Mouse (Mus musculus) lung, postnatal 0 days (tissue): ENCODE measurements around the gene F2rl1. TPM values are rescaled to one million over a fixed set of nuclear protein-coding genes. Genes with fewer than 3 reads are reported as not detected.

Experiments
- ATAC-seq: fragments of 200-750 bp; cut with Nextera tagmentation; 2 replicates; pipeline ENCODE4 v1.8.0; 2017; ENCODE audit warnings: moderate library complexity
- DNase-seq: peaks from one replicate; pipeline ENCODE4 v3.0.0-alpha.2; 2016; ENCODE audit warnings: low spot score
- H3K27ac ChIP-seq: fragments of 300-500 bp; sonication (generic); 2 replicates; pipeline ENCODE4 v1.5.1; 2014; ENCODE audit warnings: antibody characterized with exemption, mild to moderate bottlenecking, low read length, mixed read lengths
- H3K27me3 ChIP-seq: fragments of 300-500 bp; sonication (generic); replicated peaks from 2 replicates; pipeline ENCODE4 v1.6.1; 2014; ENCODE audit warnings: low read length, mixed read lengths; ENCODE audit not compliant: insufficient read depth
- H3K36me3 ChIP-seq: fragments of 300-500 bp; sonication (generic); 2 replicates; pipeline ENCODE4 v1.6.1; 2014; ENCODE audit warnings: low read length, mixed read lengths; ENCODE audit not compliant: insufficient read depth
- H3K4me1 ChIP-seq: fragments of 300-500 bp; sonication (generic); 2 replicates; pipeline ENCODE4 v1.6.1; 2014; ENCODE audit warnings: antibody characterized with exemption, low read depth, low read length, mixed read lengths; ENCODE audit not compliant: insufficient read depth
- H3K4me2 ChIP-seq: fragments of 300-500 bp; sonication (generic); replicated peaks from 2 replicates; pipeline ENCODE4 v1.6.1; 2014; ENCODE audit warnings: low read depth, mild to moderate bottlenecking, low read length, moderate library complexity, mixed read lengths
- H3K4me3 ChIP-seq: fragments of 300-500 bp; sonication (generic); 2 replicates; pipeline ENCODE4 v1.5.1; 2014; ENCODE audit warnings: low read depth, low read length
- H3K9ac ChIP-seq: fragments of 300-500 bp; sonication (generic); replicated peaks from 2 replicates; pipeline ENCODE4 v1.6.1; 2014; ENCODE audit warnings: low read depth, mild to moderate bottlenecking
- H3K9me3 ChIP-seq: fragments of 300-500 bp; sonication (generic); 2 replicates; pipeline ENCODE4 v1.6.1; 2016; ENCODE audit warnings: low read length, mixed read lengths
- CTCF ChIP-seq: IDR thresholded peaks from 2 replicates; pipeline ENCODE4 v1.5.1; 2016; ENCODE audit warnings: antibody characterized with exemption, mild to moderate bottlenecking
- EP300 ChIP-seq: IDR thresholded peaks from 2 replicates; pipeline ENCODE4 v1.6.1; 2016; ENCODE audit warnings: antibody characterized with exemption, mild to moderate bottlenecking, control low read depth
- WGBS: fragments of 180-500 bp; shearing (Covaris S2); extraction: QIAGEN DNeasy Blood & Tissue Kit; methylation state at CpG from one replicate; pipeline ENCODE4 v1.1.7; 2014; 5-methylcytosine and 5-hydroxymethylcytosine counted together
- polyA plus RNA-seq: library from polyadenylated mRNA; unstranded; fragments of >200 nt; fragmentation: Nextera tagmentation; extraction: Ambion mirVana; gene quantifications from 2 replicates; pipeline ENCODE4 v1.2.1, GENCODE M21; 2015

Gene F2rl1
- polyA plus RNA-seq, 1 experiment from 2014 or later = 4.3 TPM

DNA sequence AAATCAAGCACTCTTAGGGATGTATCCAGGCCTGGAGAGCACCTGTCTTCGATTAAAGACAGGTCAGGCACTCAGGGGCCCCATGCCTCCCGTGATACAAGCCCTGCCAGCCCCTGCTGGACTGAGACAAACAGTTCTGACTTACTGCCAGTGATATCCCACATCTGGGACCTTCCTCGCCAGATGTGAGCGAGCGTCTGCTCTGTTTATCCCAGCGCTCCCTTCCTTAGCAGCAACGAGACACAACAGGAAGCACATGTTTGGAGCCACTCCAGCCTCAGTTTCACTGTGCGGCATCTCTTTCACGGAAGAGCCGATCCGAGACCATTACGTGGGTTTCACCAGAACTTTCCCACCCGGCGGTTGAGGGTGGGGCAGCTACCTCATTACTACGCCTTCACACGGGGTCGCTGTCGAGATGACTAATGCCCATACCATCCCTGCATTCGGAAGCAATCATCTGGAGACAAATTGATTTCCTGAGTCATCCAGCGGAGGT lies 23.3 kb upstream of the F2rl1 start:
- Histone ChIP-seq H3K4me2 (peak overlapping the region; percentile 51), H3K9ac (no peak overlapping the region), H3K4me1 (peaks cover 7% of the 10 kb centered on the region; the same call in 1 of the 2 replicates), H3K27me3 (no peaks in the 10 kb centered on the region), H3K9me3 (no peaks in the 10 kb centered on the region), H3K4me3 (peak overlapping the region; percentile 21), H3K36me3 (no peaks in the 10 kb centered on the region), H3K27ac (peak overlapping the region; percentile 43; the same call in 1 of the 2 replicates)
- WGBS = 19% methylated on average over 20 of the region's 20 CpGs
- ATAC-seq (peak; percentile 82), DNase-seq (peak; percentile 86)
- TF ChIP-seq CTCF (no peak; the same call in 1 of the 2 replicates), EP300 (peak; percentile 58)

DNA sequence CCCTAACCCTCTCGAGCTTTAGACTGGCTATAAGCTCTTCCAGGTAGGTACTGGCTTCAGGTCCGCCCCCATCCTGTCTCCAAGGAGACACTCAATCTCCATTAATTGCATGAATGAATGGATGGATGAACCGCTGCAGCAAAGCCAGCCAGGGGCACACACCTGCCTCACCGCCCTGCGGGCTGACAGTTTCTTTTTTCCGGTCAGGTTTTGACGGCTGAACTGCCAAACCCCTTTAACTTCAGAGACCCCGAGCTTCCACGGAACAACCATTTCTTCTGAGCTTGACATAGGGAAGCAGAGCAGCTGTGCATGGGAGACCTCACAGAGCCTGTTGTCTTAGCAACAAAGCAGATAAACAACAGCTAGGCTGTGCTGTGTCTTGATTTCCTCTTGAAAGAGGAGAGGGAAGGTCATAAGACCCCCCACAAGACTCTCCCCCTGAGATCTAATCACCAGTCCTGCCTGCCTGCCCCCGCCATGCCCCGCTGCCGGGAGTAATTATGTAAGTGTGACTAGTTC lies 22.1 kb upstream of the F2rl1 start:
- WGBS = 48% methylated on average over 12 of the region's 12 CpGs
- peaks cover 7% of the 10 kb centered on the region; the same call in 1 of the 2 replicates for H3K4me1 ChIP-seq
- no peaks in the 10 kb centered on the region for H3K27me3 ChIP-seq
- DNase-seq = peak; percentile 55
- TF ChIP-seq EP300 = no peak
- no peak for TF ChIP-seq CTCF
- no peak overlapping the region for H3K4me3 ChIP-seq
- peak; percentile 43 for ATAC-seq
- H3K9ac ChIP-seq = no peak overlapping the region
- H3K9me3 ChIP-seq = no peaks in the 10 kb centered on the region
- no peak overlapping the region for H3K27ac ChIP-seq
- H3K36me3 ChIP-seq = no peaks in the 10 kb centered on the region
- no peak overlapping the region for H3K4me2 ChIP-seq

DNA sequence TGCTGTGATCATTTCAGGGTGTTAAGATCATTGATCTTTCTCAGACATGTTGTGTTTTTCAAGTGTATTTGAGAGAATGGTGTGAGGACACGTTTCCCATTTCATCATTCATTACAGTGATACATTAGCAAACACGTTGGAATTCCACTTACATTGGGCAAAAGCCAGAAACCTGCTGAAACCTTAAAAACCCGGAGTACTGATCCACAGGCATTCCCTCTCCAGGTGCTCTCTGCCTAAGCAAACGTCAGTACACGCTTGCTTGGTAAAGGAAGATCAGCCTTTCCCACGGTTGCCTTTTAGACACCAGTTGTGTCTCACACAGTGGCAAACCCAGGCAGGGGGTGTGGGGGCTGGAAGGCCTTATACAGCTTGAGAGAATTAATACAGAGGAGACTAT lies 21.2 kb upstream of the F2rl1 start:
- Histone ChIP-seq H3K9me3 (no peaks in the 10 kb centered on the region), H3K36me3 (no peaks in the 10 kb centered on the region), H3K27me3 (no peaks in the 10 kb centered on the region), H3K4me1 (peaks cover 7% of the 10 kb centered on the region; the same call in 1 of the 2 replicates), H3K27ac (no peak overlapping the region), H3K4me2 (no peak overlapping the region), H3K9ac (no peak overlapping the region), H3K4me3 (no peak overlapping the region)
- ATAC-seq (no peak), DNase-seq (peak; percentile 66)
- TF ChIP-seq EP300 (no peak), CTCF (no peak)
- 41% methylated on average over 6 of the region's 6 CpGs for WGBS

DNA sequence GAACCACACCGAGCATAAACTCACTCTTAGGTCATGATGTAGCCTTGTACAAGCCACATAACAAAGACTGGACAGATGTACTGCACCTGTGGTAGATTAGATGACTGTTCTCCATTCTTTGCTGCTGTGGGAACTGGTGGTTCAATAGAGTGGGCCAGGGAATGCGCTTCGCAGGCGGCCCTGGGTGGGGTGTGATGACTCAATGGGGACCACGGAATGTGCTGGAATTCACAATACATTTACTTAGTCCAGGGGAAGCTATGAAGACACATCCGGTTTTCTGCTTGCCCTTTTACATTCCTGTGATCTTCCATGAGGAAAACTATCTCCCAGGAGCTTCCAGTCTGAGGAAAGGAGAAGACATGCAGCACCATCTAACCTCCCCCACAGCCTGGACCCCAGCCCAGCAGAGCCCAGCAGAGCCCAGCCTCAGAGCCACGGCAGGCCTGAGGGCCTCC lies 20.7 kb upstream of the F2rl1 start:
- 45% methylated on average over 7 of the region's 7 CpGs for WGBS
- peak; percentile 49 for ATAC-seq

DNA sequence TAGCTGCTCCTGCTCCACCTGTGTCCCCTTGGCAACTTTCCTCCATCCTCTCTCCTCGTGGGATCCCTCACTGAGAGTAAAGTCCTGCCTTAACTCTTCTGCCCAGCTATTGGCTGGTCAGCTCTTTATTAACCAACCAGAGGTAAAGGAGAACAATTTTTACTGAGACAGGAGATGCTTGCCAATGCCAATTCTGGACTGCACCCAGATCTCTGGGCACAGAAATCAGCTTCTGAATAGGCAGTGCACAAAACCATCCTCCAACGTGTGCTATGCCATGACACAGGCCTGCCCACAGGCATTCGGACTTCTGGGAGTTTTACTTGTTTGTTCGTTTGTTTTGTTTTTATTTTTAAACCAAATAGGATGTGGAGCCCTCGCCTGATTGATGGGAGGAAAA lies 13.0 kb upstream of the F2rl1 start:
- TF ChIP-seq CTCF (no peak), EP300 (no peak)
- DNase-seq (no peak), ATAC-seq (no peak)
- Histone ChIP-seq H3K27me3 (no peaks in the 10 kb centered on the region), H3K9ac (no peak overlapping the region), H3K36me3 (no peaks in the 10 kb centered on the region), H3K4me3 (no peak overlapping the region), H3K4me2 (no peak overlapping the region), H3K9me3 (no peaks in the 10 kb centered on the region), H3K27ac (no peak overlapping the region), H3K4me1 (peaks cover 11% of the 10 kb centered on the region; the same call in 1 of the 2 replicates)
- WGBS = 70% methylated on average over 5 of the region's 5 CpGs

More for the DNA sequence above, 20.7 kb upstream of the F2rl1 start:
- H3K36me3 ChIP-seq = no peaks in the 10 kb centered on the region
- no peak overlapping the region for H3K4me2 ChIP-seq
- peaks cover 7% of the 10 kb centered on the region; the same call in 1 of the 2 replicates for H3K4me1 ChIP-seq
- H3K9ac ChIP-seq = no peak overlapping the region
- H3K9me3 ChIP-seq = no peaks in the 10 kb centered on the region
- no peak overlapping the region for H3K4me3 ChIP-seq
- H3K27ac ChIP-seq = no peak overlapping the region
- TF ChIP-seq CTCF = no peak
- no peak for TF ChIP-seq EP300
- DNase-seq = peak; percentile 66
- H3K27me3 ChIP-seq = no peaks in the 10 kb centered on the region

DNA sequence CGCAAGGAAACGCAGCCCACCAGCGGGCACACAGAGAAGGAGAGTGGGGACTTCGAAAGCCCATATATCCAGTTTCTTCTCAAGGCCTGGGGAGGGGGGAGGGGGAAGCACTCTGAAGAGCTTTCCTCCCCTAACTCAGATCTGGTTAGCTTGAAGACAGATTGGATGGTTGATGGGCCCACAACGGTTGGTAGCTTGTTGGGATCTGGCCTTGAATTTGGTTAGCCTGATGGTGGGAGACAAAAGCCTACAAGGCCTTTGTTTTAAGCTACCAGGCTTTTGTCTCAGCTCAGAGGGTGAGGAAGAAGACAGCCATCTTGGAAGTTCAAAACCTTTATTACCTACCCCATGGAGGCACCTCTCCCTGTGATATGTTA lies 11.1 kb upstream of the F2rl1 start:
- DNase-seq (no peak), ATAC-seq (no peak)
- Histone ChIP-seq H3K4me3 (no peak overlapping the region), H3K27me3 (no peaks in the 10 kb centered on the region), H3K9ac (no peak overlapping the region), H3K27ac (no peak overlapping the region), H3K36me3 (no peaks in the 10 kb centered on the region), H3K4me2 (no peak overlapping the region), H3K4me1 (peaks cover 11% of the 10 kb centered on the region; the same call in 1 of the 2 replicates), H3K9me3 (no peaks in the 10 kb centered on the region)
- 31% methylated on average over 5 of the region's 5 CpGs for WGBS
- TF ChIP-seq CTCF (no peak), EP300 (no peak)
